Mouse (Mus musculus): Measurements from ENCODE around the gene Fah. TPM values are rescaled to one million over a fixed set of nuclear protein-coding genes. Genes with fewer than 3 reads are reported as not detected.

The Fah gene
- total and polyA plus RNA-seq, 2 experiments from 2014 or later, result 14.3 to 17.6 TPM

DNA sequence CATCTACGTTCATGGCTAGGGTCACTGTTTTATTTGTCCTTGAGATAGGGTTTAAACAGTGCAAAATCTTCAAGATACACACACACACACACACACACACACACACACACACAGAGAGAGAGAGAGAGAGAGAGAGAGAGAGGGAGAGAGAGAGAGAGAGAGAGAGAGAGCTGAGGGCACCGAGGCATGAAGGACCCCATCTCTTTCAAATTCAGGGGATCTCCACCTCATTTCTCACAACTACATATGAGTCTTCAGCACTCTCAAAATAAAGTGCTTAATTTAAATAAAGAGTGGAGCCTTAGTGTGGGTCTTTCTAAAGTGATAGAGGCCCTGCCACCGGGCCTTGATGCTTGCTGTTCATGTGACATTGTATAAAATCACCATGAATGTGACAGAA is 10.5 kb downstream of the Fah start:
- H3K9me3 ChIP-seq (ENCODE audit: low read length), result no peaks in the 10 kb centered on the region
- no peak for ATAC-seq

DNA sequence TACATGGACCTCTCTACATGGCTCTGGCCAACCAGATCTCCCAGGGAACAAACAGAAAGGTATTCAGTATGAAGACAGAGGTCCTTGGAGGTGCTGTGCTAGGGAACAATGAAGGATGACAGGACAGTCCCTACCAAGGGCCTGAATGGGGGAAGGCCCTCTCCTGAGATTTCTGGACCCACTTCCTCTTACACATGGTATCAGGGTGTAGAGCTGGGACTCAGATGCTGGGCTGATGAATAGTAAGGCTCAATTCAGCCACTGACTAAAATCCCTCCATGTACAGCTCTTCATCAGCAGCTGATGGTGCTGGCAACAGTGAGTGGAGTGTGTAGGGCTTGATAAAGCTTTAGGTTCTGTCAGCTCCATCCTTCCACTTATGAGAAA is 11.6 kb downstream of the Fah start:
- ATAC-seq, result no peak

More for the DNA sequence above, 10.5 kb downstream of the Fah start:
- no peak overlapping the region for H3K4me3 ChIP-seq (ENCODE audit: low read length)
- no peak for TF ChIP-seq CTCF (IDR thresholded peaks at IDR 0.05; ENCODE audit: low read depth)
- 80% methylated on average over 3 of the region's 3 CpGs for WGBS
- no peaks in the 10 kb centered on the region for H3K36me3 ChIP-seq (ENCODE audit: insufficient read depth, low read length)
- no peak overlapping the region for H3K9ac ChIP-seq (replicated peaks; ENCODE audit: low read length)
- H3K27ac ChIP-seq, result no peak overlapping the region
- no peaks in the 10 kb centered on the region for H3K27me3 ChIP-seq (ENCODE audit: insufficient read depth, low read length)
- H3K4me1 ChIP-seq (ENCODE audit: insufficient read depth, low read length), result no peaks in the 10 kb centered on the region
- H3K4me2 ChIP-seq (ENCODE audit: low read depth, low read length), result no peak overlapping the region
- DNase-seq (ENCODE audit: low spot score), result no peak

GRCm38 (mm10) chr7:84594087-84594916 is 12.2 kb downstream of the Fah start:
- H3K4me3 ChIP-seq (ENCODE audit: low read length), result no peak overlapping the region
- H3K4me2 ChIP-seq (ENCODE audit: low read depth, low read length), result 0 out of 2 replicates have a peak overlapping the region, but pooled peaks have one; percentile 18
- H3K36me3 ChIP-seq (ENCODE audit: insufficient read depth, low read length), result no peaks in the 10 kb centered on the region
- 45% methylated on average over 8 of the region's 8 CpGs for WGBS
- ATAC-seq (peak; percentile 82), DNase-seq (ENCODE audit: low spot score) (peak; percentile 85)
- H3K27me3 ChIP-seq (ENCODE audit: insufficient read depth, low read length), result no peaks in the 10 kb centered on the region
- H3K9me3 ChIP-seq (ENCODE audit: low read length), result no peaks in the 10 kb centered on the region
- no peaks in the 10 kb centered on the region for H3K4me1 ChIP-seq (ENCODE audit: insufficient read depth, low read length)
- no peak overlapping the region for H3K9ac ChIP-seq (replicated peaks; ENCODE audit: low read length)
- TF ChIP-seq CTCF (IDR thresholded peaks at IDR 0.05; ENCODE audit: low read depth), result peak; percentile 90
- H3K27ac ChIP-seq, result no peak overlapping the region

More for the DNA sequence above, 11.6 kb downstream of the Fah start:
- Histone ChIP-seq H3K4me1 (ENCODE audit: insufficient read depth, low read length) (no peaks in the 10 kb centered on the region), H3K27ac (no peak overlapping the region), H3K9ac (replicated peaks; ENCODE audit: low read length) (no peak overlapping the region), H3K27me3 (ENCODE audit: insufficient read depth, low read length) (no peaks in the 10 kb centered on the region), H3K4me2 (ENCODE audit: low read depth, low read length) (no peak overlapping the region), H3K36me3 (ENCODE audit: insufficient read depth, low read length) (no peaks in the 10 kb centered on the region), H3K4me3 (ENCODE audit: low read length) (no peak overlapping the region), H3K9me3 (ENCODE audit: low read length) (no peaks in the 10 kb centered on the region)
- no peak for TF ChIP-seq CTCF (IDR thresholded peaks at IDR 0.05; ENCODE audit: low read depth)
- DNase-seq (ENCODE audit: low spot score), result no peak

DNA sequence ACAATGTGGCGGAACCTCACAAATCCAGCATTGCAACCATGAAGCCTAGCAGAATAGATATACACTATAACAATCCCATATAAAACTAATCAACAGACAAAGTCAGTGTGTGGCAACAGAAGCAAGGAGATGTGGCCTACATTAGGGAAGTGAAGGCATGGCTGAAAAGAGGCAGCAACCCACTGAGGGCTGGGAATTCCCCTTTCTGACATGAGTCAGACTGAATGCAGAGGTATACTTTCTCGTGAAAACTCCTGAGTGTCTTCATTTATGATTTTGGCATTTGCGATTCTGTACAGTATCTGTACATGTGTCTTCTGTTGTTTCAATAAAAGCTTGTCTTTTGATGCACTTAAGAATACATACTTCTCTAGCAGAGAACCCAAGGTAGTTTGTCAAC is 15.2 kb downstream of the Fah start:
- H3K27ac ChIP-seq, result no peak overlapping the region
- no peaks in the 10 kb centered on the region for H3K36me3 ChIP-seq (ENCODE audit: insufficient read depth, low read length)
- WGBS, result 93% methylated on average over 3 of the region's 3 CpGs
- DNase-seq (ENCODE audit: low spot score), result no peak
- no peaks in the 10 kb centered on the region for H3K9me3 ChIP-seq (ENCODE audit: low read length)
- no peak overlapping the region for H3K9ac ChIP-seq (replicated peaks; ENCODE audit: low read length)
- H3K4me1 ChIP-seq (ENCODE audit: insufficient read depth, low read length), result no peaks in the 10 kb centered on the region
- ATAC-seq, result no peak
- no peak overlapping the region for H3K4me2 ChIP-seq (ENCODE audit: low read depth, low read length)
- no peaks in the 10 kb centered on the region for H3K27me3 ChIP-seq (ENCODE audit: insufficient read depth, low read length)
- TF ChIP-seq CTCF (IDR thresholded peaks at IDR 0.05; ENCODE audit: low read depth), result no peak
- no peak overlapping the region for H3K4me3 ChIP-seq (ENCODE audit: low read length)

GRCm38 (mm10) chr7:84590622-84591021 is 15.9 kb downstream of the Fah start:
- ATAC-seq, result no peak
- WGBS, result 73% methylated on average over 2 of the region's 2 CpGs

GRCm38 (mm10) chr7:84587101-84587783 is 19.3 kb downstream of the Fah start:
- Histone ChIP-seq H3K27ac (no peak overlapping the region), H3K4me1 (ENCODE audit: insufficient read depth, low read length) (no peaks in the 10 kb centered on the region), H3K9me3 (ENCODE audit: low read length) (no peaks in the 10 kb centered on the region), H3K27me3 (ENCODE audit: insufficient read depth, low read length) (no peaks in the 10 kb centered on the region), H3K9ac (replicated peaks; ENCODE audit: low read length) (no peak overlapping the region), H3K4me2 (ENCODE audit: low read depth, low read length) (no peak overlapping the region), H3K4me3 (ENCODE audit: low read length) (no peak overlapping the region), H3K36me3 (ENCODE audit: insufficient read depth, low read length) (no peaks in the 10 kb centered on the region)
- 83% methylated on average over 5 of the region's 5 CpGs for WGBS
- ATAC-seq (no peak), DNase-seq (ENCODE audit: low spot score) (no peak)
- TF ChIP-seq CTCF (IDR thresholded peaks at IDR 0.05; ENCODE audit: low read depth), result no peak

More at GRCm38 (mm10) chr7:84590622-84591021, 15.9 kb downstream of the Fah start:
- H3K9ac ChIP-seq (replicated peaks; ENCODE audit: low read length), result no peak overlapping the region
- no peak overlapping the region for H3K4me2 ChIP-seq (ENCODE audit: low read depth, low read length)
- no peak overlapping the region for H3K27ac ChIP-seq
- TF ChIP-seq CTCF (IDR thresholded peaks at IDR 0.05; ENCODE audit: low read depth), result no peak
- no peaks in the 10 kb centered on the region for H3K4me1 ChIP-seq (ENCODE audit: insufficient read depth, low read length)
- no peaks in the 10 kb centered on the region for H3K27me3 ChIP-seq (ENCODE audit: insufficient read depth, low read length)
- H3K4me3 ChIP-seq (ENCODE audit: low read length), result no peak overlapping the region
- no peak for DNase-seq (ENCODE audit: low spot score)
- H3K36me3 ChIP-seq (ENCODE audit: insufficient read depth, low read length), result no peaks in the 10 kb centered on the region
- H3K9me3 ChIP-seq (ENCODE audit: low read length), result no peaks in the 10 kb centered on the region

Measured in hindbrain, postnatal 0 days (tissue).